Mouse (Mus musculus): ENCODE measurements at regions not wholly inside any gene's neighbourhood (a gene's known extent, or its start where the extent isn't known, plus 50 kb on each side); places are given as distances from the start of the nearest gene placed in this dataset.

- in situ Hi-C loops (cut with MboI; ENCODE audit: unreplicated experiment in 2 of 2): no loop called here
Observed at GRCm38 (mm10) chr14:72116842-72117241, 374.8 kb downstream of the Gm9195 start.

- in situ Hi-C loops (cut with MboI; ENCODE audit: unreplicated experiment in 2 of 2): no loop called here
Observed at GRCm38 (mm10) chr14:72113377-72113993, 378.2 kb downstream of the Gm9195 start.

- in situ Hi-C loops (cut with MboI; ENCODE audit: unreplicated experiment in 2 of 2): no loop called here
Observed at GRCm38 (mm10) chr14:72110689-72111088, 380.9 kb downstream of the Gm9195 start.

- in situ Hi-C loops (cut with MboI; ENCODE audit: unreplicated experiment in 2 of 2): no loop called here
Observed at GRCm38 (mm10) chr14:72091579-72091978, 400.1 kb downstream of the Gm9195 start.

- in situ Hi-C loops (cut with MboI; ENCODE audit: unreplicated experiment in 2 of 2): no loop called here
Observed at GRCm38 (mm10) chr14:72081473-72081872, 410.2 kb downstream of the Gm9195 start.

- in situ Hi-C loops (cut with MboI; ENCODE audit: unreplicated experiment in 2 of 2): no loop called here
Observed at GRCm38 (mm10) chr14:72064111-72064812, 427.4 kb downstream of the Gm9195 start.

- in situ Hi-C loops (cut with MboI; ENCODE audit: unreplicated experiment in 2 of 2): no loop called here
Observed at GRCm38 (mm10) chr14:72042881-72043236, 448.8 kb downstream of the Gm9195 start.

- in situ Hi-C loops (cut with MboI; ENCODE audit: unreplicated experiment in 2 of 2): no loop called here
Observed at GRCm38 (mm10) chr14:72042112-72042880, 449.3 kb downstream of the Gm9195 start.

- in situ Hi-C loops (cut with MboI; ENCODE audit: unreplicated experiment in 2 of 2): no loop called here
Observed at GRCm38 (mm10) chr14:72030396-72030795, 461.2 kb downstream of the Gm9195 start.

GRCm38 (mm10) chr14:72027362-72028020 is 464.1 kb downstream of the Gm9195 start:
- in situ Hi-C loops (cut with MboI; ENCODE audit: unreplicated experiment in 2 of 2): no loop called here

- in situ Hi-C loops (cut with MboI; ENCODE audit: unreplicated experiment in 2 of 2): no loop called here
Observed at GRCm38 (mm10) chr14:72004371-72004770, 487.3 kb downstream of the Gm9195 start.

- in situ Hi-C loops (cut with MboI; ENCODE audit: unreplicated experiment in 2 of 2): no loop called here
Observed at GRCm38 (mm10) chr14:72002205-72003138, 489.2 kb downstream of the Gm9195 start.

GRCm38 (mm10) chr14:71973016-71973415 is 518.6 kb downstream of the Gm9195 start:
- in situ Hi-C loops (cut with MboI; ENCODE audit: unreplicated experiment in 2 of 2): no loop called here

- in situ Hi-C loops (cut with MboI; ENCODE audit: unreplicated experiment in 2 of 2): no loop called here
Observed at GRCm38 (mm10) chr14:71972521-71972920, 519.1 kb downstream of the Gm9195 start.

GRCm38 (mm10) chr14:71967646-71968045 is 524.0 kb downstream of the Gm9195 start:
- in situ Hi-C loops (cut with MboI; ENCODE audit: unreplicated experiment in 2 of 2): no loop called here

GRCm38 (mm10) chr14:71963389-71964169 is 528.1 kb downstream of the Gm9195 start:
- in situ Hi-C loops (cut with MboI; ENCODE audit: unreplicated experiment in 2 of 2): no loop called here

- in situ Hi-C loops (cut with MboI; ENCODE audit: unreplicated experiment in 2 of 2): no loop called here
Observed at GRCm38 (mm10) chr14:71948701-71949100, 542.9 kb downstream of the Gm9195 start.

GRCm38 (mm10) chr14:71937157-71937485 is 554.5 kb downstream of the Gm9195 start:
- in situ Hi-C loops (cut with MboI; ENCODE audit: unreplicated experiment in 2 of 2): no loop called here

- in situ Hi-C loops (cut with MboI; ENCODE audit: unreplicated experiment in 2 of 2): no loop called here
Observed at GRCm38 (mm10) chr14:71936373-71937156, 555.1 kb downstream of the Gm9195 start.

All from v-Abl transformed pro-B cells (cell line).